10 mouse cellular contexts compared by ENCODE assay signal in genomic region chr8:70667071-70667470, GRCm38 (mm10). TPM values are rescaled to one million over a fixed set of nuclear protein-coding genes. Genes with fewer than 3 reads are reported as not detected.
DNase-seq lines count a peak whose midpoint lies in the region; ATAC-seq and TF ChIP-seq lines count a peak whose summit lies in the region.
"Had no signal": no experiment of that assay in that cellular context is flagged by ENCODE, and none has a peak within 500 bp of the region (broad histone marks: within the 10 kb centered on the region; RNA-seq: fewer than 3 reads in every experiment).

No protein-coding gene starts in this region.

- TF ChIP-seq CTCF in left cerebral cortex, adult 2 months (IDR thresholded peaks at IDR 0.05), result no peak

- no peak overlapping the region for H3K27ac ChIP-seq in left cerebral cortex, adult 2 months
- H3K27ac ChIP-seq in forebrain, embryonic 16.5 days (ENCODE audit: low read length), result no peak overlapping the region
- no peak overlapping the region for H3K27ac ChIP-seq in liver, embryonic 16.5 days (ENCODE audit: low read length)
- H3K27ac ChIP-seq: midbrain, embryonic 12.5 days had no signal

- H3K9me3 ChIP-seq in forebrain, embryonic 16.5 days (ENCODE audit: control insufficient read depth, low read length), result no peaks in the 10 kb centered on the region
- no peaks in the 10 kb centered on the region; the same call in 1 of the 2 replicates for H3K9me3 ChIP-seq in liver, embryonic 16.5 days (replicated peaks; ENCODE audit: control insufficient read depth, low read length)
- H3K9me3 ChIP-seq: midbrain, embryonic 12.5 days had no signal

- intact Hi-C loops in left cerebral cortex, postnatal 36 days (cut with DNase I), result no loop called here
- intact Hi-C loops in left cerebral cortex, adult 2 months (cut with DNase I), result no loop called here
- intact Hi-C loops in heart, postnatal 25 days (cut with DNase I), result no loop called here

- H3K36me3 ChIP-seq in forebrain, embryonic 16.5 days (ENCODE audit: control insufficient read depth, insufficient read depth), result no peaks in the 10 kb centered on the region
- no peaks in the 10 kb centered on the region for H3K36me3 ChIP-seq in liver, embryonic 16.5 days (ENCODE audit: control insufficient read depth, insufficient read depth)
- H3K36me3 ChIP-seq: midbrain, embryonic 12.5 days had no signal

- no peak overlapping the region for H3K9ac ChIP-seq in forebrain, embryonic 16.5 days (replicated peaks; ENCODE audit: low read depth, low read length)
- no peak overlapping the region for H3K9ac ChIP-seq in liver, embryonic 16.5 days (ENCODE audit: low read depth, low read length)
- H3K9ac ChIP-seq: midbrain, embryonic 12.5 days had no signal

- no peak overlapping the region for H3K4me2 ChIP-seq in forebrain, embryonic 16.5 days (ENCODE audit: low read length)
- no peak overlapping the region for H3K4me2 ChIP-seq in liver, embryonic 16.5 days (ENCODE audit: low read depth, low read length)
- H3K4me2 ChIP-seq: midbrain, embryonic 12.5 days had no signal

- no peak overlapping the region for H3K4me3 ChIP-seq in left cerebral cortex, adult 2 months
- H3K4me3 ChIP-seq in forebrain, embryonic 16.5 days (replicated peaks; ENCODE audit: low read length), result no peak overlapping the region
- H3K4me3 ChIP-seq in liver, embryonic 16.5 days (ENCODE audit: low read depth, low read length), result no peak overlapping the region
- H3K4me3 ChIP-seq: midbrain, embryonic 12.5 days had no signal

- WGBS in forebrain, embryonic 16.5 days, result 60% methylated on average over 5 of the region's 5 CpGs
- WGBS in liver, embryonic 16.5 days (ENCODE audit: insufficient replicate concordance), result 66% methylated on average over 5 of the region's 5 CpGs

- no peaks in the 10 kb centered on the region for H3K27me3 ChIP-seq in forebrain, embryonic 16.5 days (replicated peaks; ENCODE audit: control insufficient read depth, insufficient read depth, low read length)
- H3K27me3 ChIP-seq in liver, embryonic 16.5 days (ENCODE audit: control insufficient read depth, insufficient read depth, low read depth, low read length), result no peaks in the 10 kb centered on the region
- H3K27me3 ChIP-seq: midbrain, embryonic 12.5 days had no signal

- peak; percentile 31 to 60 for DNase-seq in left cerebral cortex, postnatal 36 days (ENCODE audit: low spot score in 2 of 2)
- DNase-seq in left cerebral cortex, adult 2 months (ENCODE audit: extremely low spot score in 1 of 2, low spot score in 2 of 2), result no peak
- peak; percentile 67 for DNase-seq in heart, postnatal 25 days (ENCODE audit: low spot score)
- no peak for DNase-seq in MN1 (ENCODE audit: low spot score)
- DNase-seq in spleen, postnatal 4 days (ENCODE audit: low spot score in 2 of 2), result no peak
- no peak for DNase-seq in embryo, embryonic 10.5 days (ENCODE audit: low spot score)

- H3K4me1 ChIP-seq in forebrain, embryonic 16.5 days (replicated peaks; ENCODE audit: control insufficient read depth, insufficient read depth, low read length), result no peaks in the 10 kb centered on the region
- peaks cover 11% of the 10 kb centered on the region for H3K4me1 ChIP-seq in liver, embryonic 16.5 days (ENCODE audit: control insufficient read depth, low read depth, low read length)
- H3K4me1 ChIP-seq: midbrain, embryonic 12.5 days had no signal

- peak; percentile 71 for ATAC-seq in forebrain, embryonic 16.5 days
- ATAC-seq in liver, embryonic 16.5 days (ENCODE audit: low read depth), result peak; percentile 39; the same call in 1 of the 2 replicates

RNA-seq across cellular contexts. Expression of gene Lsm4, which starts 6.0 kb away (rescaled TPM):
- 10 to 100 TPM; 59.1 to 69.8 TPM for total RNA-seq in left cerebral cortex, postnatal 36 days (2021)
- total RNA-seq in left cerebral cortex, adult 2 months (2021), result 10 to 100 TPM; 62.1 to 62.9 TPM
- 166 and 168 TPM in 2 replicates for polyA plus RNA-seq in forebrain, embryonic 16.5 days (2015; fragmentation: Nextera tagmentation; extraction: Ambion mirVana)
- 10 to 100 TPM; 60.6 to 62.9 TPM for total RNA-seq in heart, postnatal 25 days (2021)
- polyA plus RNA-seq in liver, embryonic 16.5 days (2015; fragmentation: Nextera tagmentation; extraction: Ambion mirVana), result 104 and 113 TPM in 2 replicates

RNA-seq across cellular contexts. Expression of gene Pgpep1, which starts 6.9 kb away (rescaled TPM):
- total RNA-seq in left cerebral cortex, postnatal 36 days (2021), result 10 to 100 TPM; 11.6 to 17.2 TPM
- 10 to 100 TPM; 15.5 to 17.5 TPM for total RNA-seq in left cerebral cortex, adult 2 months (2021)
- 60.3 and 65.7 TPM in 2 replicates for polyA plus RNA-seq in forebrain, embryonic 16.5 days (2015; fragmentation: Nextera tagmentation; extraction: Ambion mirVana)
- 10 to 100 TPM; 46.8 to 47.5 TPM for total RNA-seq in heart, postnatal 25 days (2021)
- 18.9 and 20.5 TPM in 2 replicates for polyA plus RNA-seq in liver, embryonic 16.5 days (2015; fragmentation: Nextera tagmentation; extraction: Ambion mirVana)

RNA-seq across cellular contexts. Expression of gene Jund, which starts 31.7 kb away (rescaled TPM):
- 100 to 1,000 TPM; 219 to 272 TPM for total RNA-seq in left cerebral cortex, postnatal 36 days (2021)
- total RNA-seq in left cerebral cortex, adult 2 months (2021), result 100 to 1,000 TPM; 247 to 264 TPM
- polyA plus RNA-seq in forebrain, embryonic 16.5 days (2015; fragmentation: Nextera tagmentation; extraction: Ambion mirVana), result 54.6 and 57.7 TPM in 2 replicates
- total RNA-seq in heart, postnatal 25 days (2021), result 100 to 1,000 TPM; 136 to 141 TPM
- polyA plus RNA-seq in liver, embryonic 16.5 days (2015; fragmentation: Nextera tagmentation; extraction: Ambion mirVana), result 12.3 and 17.5 TPM in 2 replicates

RNA-seq across cellular contexts. Expression of gene Gdf15, which starts 34.8 kb away (rescaled TPM):
- total RNA-seq in left cerebral cortex, postnatal 36 days (2021), result not detected
- not detected for total RNA-seq in left cerebral cortex, adult 2 months (2021)
- polyA plus RNA-seq in forebrain, embryonic 16.5 days (2015; fragmentation: Nextera tagmentation; extraction: Ambion mirVana), result 0.20 TPM in 1 of 2 replicates, not detected in the other
- total RNA-seq in heart, postnatal 25 days (2021), result under 1 TPM; 0.56 to 0.73 TPM
- 2.7 and 3.1 TPM in 2 replicates for polyA plus RNA-seq in liver, embryonic 16.5 days (2015; fragmentation: Nextera tagmentation; extraction: Ambion mirVana)
- polyA plus RNA-seq: midbrain, embryonic 12.5 days had no signal

RNA-seq across cellular contexts. Expression of gene Iqcn, which starts 36.2 kb away (rescaled TPM):
- under 1 TPM; 0.10 to 0.34 TPM for total RNA-seq in left cerebral cortex, postnatal 36 days (2021)
- total RNA-seq in left cerebral cortex, adult 2 months (2021), result under 1 TPM; 0.16 to 0.21 TPM
- 0.11 and 0.14 TPM in 2 replicates for polyA plus RNA-seq in forebrain, embryonic 16.5 days (2015; fragmentation: Nextera tagmentation; extraction: Ambion mirVana)
- not detected for total RNA-seq in heart, postnatal 25 days (2021)
- 0.02 TPM in 1 of 2 replicates, not detected in the other for polyA plus RNA-seq in liver, embryonic 16.5 days (2015; fragmentation: Nextera tagmentation; extraction: Ambion mirVana)
- polyA plus RNA-seq: heart, embryonic 14.5 days had no signal

Comparison
In these comparisons a context has a peak if more than half of its experiments do, and no peak if none do; other contexts are left out.
1. DNase-seq: peak in left cerebral cortex, postnatal 36 days (2 of 2) and heart, postnatal 25 days (single experiment); none in left cerebral cortex, adult 2 months (0 of 2), MN1 (single experiment), spleen, postnatal 4 days (0 of 2) and embryo, embryonic 10.5 days (single experiment).